In the genomic region with DNA sequence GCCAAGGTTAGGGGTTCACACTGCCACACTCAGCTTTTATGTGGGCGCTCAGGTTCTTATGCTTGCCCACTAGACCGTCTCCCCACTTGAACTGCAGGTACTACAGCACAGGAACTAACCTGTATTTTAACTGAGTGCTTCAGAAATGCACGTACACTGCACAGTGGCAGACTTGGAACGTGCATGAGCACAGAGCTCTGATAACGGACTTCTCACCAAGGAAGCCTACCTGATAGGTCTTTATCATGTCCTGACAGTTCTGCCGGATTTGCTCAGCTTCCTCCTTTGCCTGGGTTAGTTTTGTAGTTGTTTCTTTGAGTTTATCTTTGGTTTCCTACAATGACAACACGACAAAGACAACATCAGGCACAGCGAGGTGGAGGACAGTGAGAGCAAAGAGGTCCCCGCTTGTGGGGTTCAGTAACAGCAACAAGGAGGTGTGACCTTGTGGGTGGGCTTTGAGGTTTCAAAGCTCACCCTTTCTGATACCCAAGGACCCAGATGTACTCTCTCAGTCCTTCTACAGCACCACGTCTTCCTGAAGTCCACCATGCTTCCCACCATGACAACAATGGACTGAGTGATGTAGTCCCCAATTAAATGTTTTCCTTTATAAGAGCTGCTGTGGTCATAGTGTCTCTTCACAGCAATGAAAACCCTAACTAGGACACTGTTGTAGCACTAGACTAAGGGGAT, we compare ENCODE assay signal across 16 mouse cellular contexts. TPM values are rescaled to one million over a fixed set of nuclear protein-coding genes. Genes with fewer than 3 reads are reported as not detected.
DNase-seq lines count a peak whose midpoint lies in the region; ATAC-seq and TF ChIP-seq lines count a peak whose summit lies in the region.
"Had no signal": no experiment of that assay in that cellular context is flagged by ENCODE, and none has a peak within 500 bp of the region (broad histone marks: within the 10 kb centered on the region; RNA-seq: fewer than 3 reads in every experiment).

No protein-coding gene starts in this region.

- no peak for TF ChIP-seq CTCF in intestine, postnatal 0 days (IDR thresholded peaks at IDR 0.05; ENCODE audit: low read depth)

- no peaks in the 10 kb centered on the region for H3K27me3 ChIP-seq in intestine, embryonic 16.5 days (replicated peaks; ENCODE audit: control insufficient read depth, insufficient read depth, low read length)
- no peaks in the 10 kb centered on the region for H3K27me3 ChIP-seq in intestine, postnatal 0 days (replicated peaks; ENCODE audit: control insufficient read depth, insufficient read depth, low read length)
- H3K27me3 ChIP-seq in liver, embryonic 15.5 days, result no peaks in the 10 kb centered on the region
- no peaks in the 10 kb centered on the region for H3K27me3 ChIP-seq in limb, embryonic 10.5 days (ENCODE audit: low read depth, poor library complexity, severe bottlenecking)
- H3K27me3 ChIP-seq: hindbrain, embryonic 13.5 days; limb, embryonic 12.5 days; midbrain, embryonic 13.5 days had no signal

- no peak overlapping the region for H3K4me3 ChIP-seq in intestine, embryonic 16.5 days (ENCODE audit: low read length)
- H3K4me3 ChIP-seq in intestine, postnatal 0 days (ENCODE audit: low read depth, low read length), result no peak overlapping the region
- no peak overlapping the region; the same call in 1 of the 2 replicates for H3K4me3 ChIP-seq in liver, embryonic 15.5 days (replicated peaks)
- H3K4me3 ChIP-seq in limb, embryonic 10.5 days, result no peak overlapping the region
- H3K4me3 ChIP-seq: hindbrain, embryonic 13.5 days; limb, embryonic 12.5 days; midbrain, embryonic 13.5 days had no signal

- H3K36me3 ChIP-seq in intestine, embryonic 16.5 days (ENCODE audit: control insufficient read depth, insufficient read depth, low read length), result peaks cover 9% of the 10 kb centered on the region
- peaks cover 88% of the 10 kb centered on the region for H3K36me3 ChIP-seq in intestine, postnatal 0 days (ENCODE audit: control insufficient read depth, insufficient read depth)
- peaks cover 69% of the 10 kb centered on the region for H3K36me3 ChIP-seq in liver, embryonic 15.5 days (replicated peaks)
- H3K36me3 ChIP-seq in limb, embryonic 10.5 days, result peaks cover 90% of the 10 kb centered on the region

- no peaks in the 10 kb centered on the region for H3K9me3 ChIP-seq in intestine, embryonic 16.5 days (ENCODE audit: control insufficient read depth, low read length)
- no peaks in the 10 kb centered on the region for H3K9me3 ChIP-seq in intestine, postnatal 0 days (ENCODE audit: control insufficient read depth)
- H3K9me3 ChIP-seq in liver, embryonic 15.5 days (replicated peaks), result no peaks in the 10 kb centered on the region
- H3K9me3 ChIP-seq in limb, embryonic 10.5 days (replicated peaks), result no peaks in the 10 kb centered on the region
- H3K9me3 ChIP-seq: hindbrain, embryonic 13.5 days; limb, embryonic 12.5 days; midbrain, embryonic 13.5 days had no signal

- 85% methylated on average over 10 of the region's 10 CpGs for WGBS in intestine, embryonic 16.5 days
- 89% methylated on average over 10 of the region's 10 CpGs for WGBS in intestine, postnatal 0 days
- 20% methylated on average over 10 of the region's 10 CpGs for WGBS in liver, embryonic 15.5 days (ENCODE audit: insufficient replicate concordance)
- 93% methylated on average over 10 of the region's 10 CpGs for WGBS in limb, embryonic 10.5 days

- no peak overlapping the region for H3K9ac ChIP-seq in intestine, embryonic 16.5 days (ENCODE audit: low read depth, low read length)
- no peak overlapping the region for H3K9ac ChIP-seq in intestine, postnatal 0 days (ENCODE audit: low read depth, low read length)
- no peak overlapping the region for H3K9ac ChIP-seq in liver, embryonic 15.5 days
- H3K9ac ChIP-seq: hindbrain, embryonic 13.5 days; limb, embryonic 12.5 days; midbrain, embryonic 13.5 days had no signal

- H3K4me2 ChIP-seq in intestine, embryonic 16.5 days (ENCODE audit: low read depth, low read length), result no peak overlapping the region
- no peak overlapping the region for H3K4me2 ChIP-seq in intestine, postnatal 0 days (replicated peaks; ENCODE audit: low read depth)
- H3K4me2 ChIP-seq in liver, embryonic 15.5 days, result peak overlapping the region; percentile 49
- H3K4me2 ChIP-seq: hindbrain, embryonic 13.5 days; limb, embryonic 12.5 days; midbrain, embryonic 13.5 days had no signal

- peak; percentile 94 for DNase-seq in MEL-GATA-1-ER (ENCODE audit: extremely low read depth, low read depth)
- DNase-seq in c-Kit-positive CD71-positive TER-119-positive erythroid progenitor cells, embryonic 14.5 days (ENCODE audit: low spot score), result peak; percentile 62
- no peak for DNase-seq in spleen, postnatal 10 days (ENCODE audit: low spot score in 2 of 2)
- no peak for DNase-seq in limb, embryonic 10.5 days (ENCODE audit: low spot score)
- DNase-seq: cerebellum, adult 8-10 months; embryo, embryonic 11 days; gastrocnemius, postnatal 14 days; kidney, adult 11 months; right cerebral cortex, postnatal 4 days; thymus, postnatal 14 days had no signal

- no peak overlapping the region for H3K27ac ChIP-seq in intestine, embryonic 16.5 days (ENCODE audit: low read length)
- H3K27ac ChIP-seq in intestine, postnatal 0 days (ENCODE audit: low read depth, low read length), result no peak overlapping the region
- peak overlapping the region; percentile 81 for H3K27ac ChIP-seq in liver, embryonic 15.5 days (replicated peaks)
- H3K27ac ChIP-seq in limb, embryonic 10.5 days, result no peak overlapping the region
- H3K27ac ChIP-seq: hindbrain, embryonic 13.5 days; limb, embryonic 12.5 days; midbrain, embryonic 13.5 days had no signal

- ATAC-seq in intestine, embryonic 16.5 days, result 0 out of 2 replicates have a peak, but pooled peaks have one; percentile 52
- ATAC-seq in intestine, postnatal 0 days, result no peak
- ATAC-seq in liver, embryonic 15.5 days (ENCODE audit: insufficient read depth), result peak; percentile 91
- ATAC-seq: midbrain, embryonic 13.5 days had no signal

- no peaks in the 10 kb centered on the region; the same call in 1 of the 2 replicates for H3K4me1 ChIP-seq in intestine, embryonic 16.5 days (ENCODE audit: control insufficient read depth, insufficient read depth, low read length)
- H3K4me1 ChIP-seq in intestine, postnatal 0 days (replicated peaks; ENCODE audit: control insufficient read depth, insufficient read depth, low read length), result no peaks in the 10 kb centered on the region
- peaks cover 34% of the 10 kb centered on the region for H3K4me1 ChIP-seq in liver, embryonic 15.5 days (replicated peaks)
- H3K4me1 ChIP-seq in limb, embryonic 10.5 days, result no peaks in the 10 kb centered on the region
- H3K4me1 ChIP-seq: hindbrain, embryonic 13.5 days; limb, embryonic 12.5 days; midbrain, embryonic 13.5 days had no signal

RNA-seq across cellular contexts. Expression of a gene that starts 20.2 kb away (rescaled TPM):
- polyA plus RNA-seq in intestine, embryonic 16.5 days (2015; fragmentation: Nextera tagmentation; extraction: Ambion mirVana), result 10.5 and 12.9 TPM in 2 replicates
- 11.3 and 11.8 TPM in 2 replicates for polyA plus RNA-seq in intestine, postnatal 0 days (2015; fragmentation: Nextera tagmentation; extraction: Ambion mirVana)
- polyA plus RNA-seq in liver, embryonic 15.5 days (2015; fragmentation: Nextera tagmentation; extraction: Ambion mirVana), result 4.6 and 5.3 TPM in 2 replicates
- polyA plus RNA-seq in limb, embryonic 10.5 days (2016; fragmentation: Nextera tagmentation; extraction: Ambion mirVana), result 11.5 and 15.9 TPM in 2 replicates

RNA-seq across cellular contexts. Expression of a gene that starts 24.2 kb away (rescaled TPM):
- 0.71 and 0.82 TPM in 2 replicates for polyA plus RNA-seq in intestine, embryonic 16.5 days (2015; fragmentation: Nextera tagmentation; extraction: Ambion mirVana)
- polyA plus RNA-seq in intestine, postnatal 0 days (2015; fragmentation: Nextera tagmentation; extraction: Ambion mirVana), result 0.12 and 0.13 TPM in 2 replicates
- polyA plus RNA-seq in liver, embryonic 15.5 days (2015; fragmentation: Nextera tagmentation; extraction: Ambion mirVana), result 0.02 and 0.03 TPM in 2 replicates
- 0.84 and 0.98 TPM in 2 replicates for polyA plus RNA-seq in limb, embryonic 10.5 days (2016; fragmentation: Nextera tagmentation; extraction: Ambion mirVana)

Comparison
In these comparisons a context has a peak if more than half of its experiments do, and no peak if none do; other contexts are left out.
1. DNase-seq: peak in MEL-GATA-1-ER (single experiment) and c-Kit-positive CD71-positive TER-119-positive erythroid progenitor cells, embryonic 14.5 days (single experiment); none in spleen, postnatal 10 days (0 of 2) and limb, embryonic 10.5 days (single experiment).